Mouse (Mus musculus): Measurements from ENCODE around the gene Chst1. TPM values are rescaled to one million over a fixed set of nuclear protein-coding genes. Genes with fewer than 3 reads are reported as not detected.

Gene Chst1
- polyA plus RNA-seq, 1 experiment from 2014 or later, result 8.9 TPM

DNA sequence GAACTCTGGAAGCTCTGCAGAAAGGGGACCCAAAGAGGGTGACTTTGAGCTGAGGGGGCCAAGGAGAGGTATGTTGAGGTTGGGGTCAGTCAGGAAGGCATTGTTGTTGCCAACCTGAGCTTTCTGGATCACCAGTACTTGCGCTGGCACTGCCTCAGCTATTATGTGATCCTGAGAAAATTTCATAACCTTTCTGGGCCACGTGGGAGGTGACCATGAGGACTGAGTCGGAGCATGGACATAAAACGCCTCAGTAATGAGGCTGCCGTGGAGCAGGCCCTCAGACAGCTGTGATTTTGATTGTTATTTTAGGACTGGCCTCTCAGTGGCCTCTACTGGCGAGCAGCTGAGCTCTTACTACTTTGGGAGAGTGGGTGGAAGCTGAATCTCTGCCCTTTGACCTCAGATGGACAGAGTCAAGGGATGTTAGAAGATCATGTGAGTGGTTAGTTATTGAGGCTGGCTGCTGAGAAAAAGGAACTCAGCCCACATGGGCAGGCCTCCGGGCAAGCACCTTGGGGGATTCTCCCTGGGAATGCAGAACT lies 60.1 kb downstream of the Chst1 start:
- Histone ChIP-seq H3K4me1 (ENCODE audit: insufficient read depth, low read length) (peaks cover 6% of the 10 kb centered on the region; the same call in 1 of the 2 replicates), H3K27me3 (ENCODE audit: insufficient read depth, low read length) (no peaks in the 10 kb centered on the region), H3K36me3 (ENCODE audit: insufficient read depth, low read length) (no peaks in the 10 kb centered on the region), H3K9me3 (ENCODE audit: low read length) (no peaks in the 10 kb centered on the region), H3K9ac (replicated peaks; ENCODE audit: low read length) (no peak overlapping the region), H3K4me3 (ENCODE audit: low read length) (no peak overlapping the region), H3K27ac (ENCODE audit: low read length) (no peak overlapping the region), H3K4me2 (replicated peaks; ENCODE audit: low read depth, low read length) (no peak overlapping the region)
- ATAC-seq (ENCODE audit: low FRiP score, low TSS enrichment), result 0 out of 2 replicates have a peak, but pooled peaks have one; percentile 51
- 23% methylated on average over 7 of the region's 7 CpGs for WGBS

DNA sequence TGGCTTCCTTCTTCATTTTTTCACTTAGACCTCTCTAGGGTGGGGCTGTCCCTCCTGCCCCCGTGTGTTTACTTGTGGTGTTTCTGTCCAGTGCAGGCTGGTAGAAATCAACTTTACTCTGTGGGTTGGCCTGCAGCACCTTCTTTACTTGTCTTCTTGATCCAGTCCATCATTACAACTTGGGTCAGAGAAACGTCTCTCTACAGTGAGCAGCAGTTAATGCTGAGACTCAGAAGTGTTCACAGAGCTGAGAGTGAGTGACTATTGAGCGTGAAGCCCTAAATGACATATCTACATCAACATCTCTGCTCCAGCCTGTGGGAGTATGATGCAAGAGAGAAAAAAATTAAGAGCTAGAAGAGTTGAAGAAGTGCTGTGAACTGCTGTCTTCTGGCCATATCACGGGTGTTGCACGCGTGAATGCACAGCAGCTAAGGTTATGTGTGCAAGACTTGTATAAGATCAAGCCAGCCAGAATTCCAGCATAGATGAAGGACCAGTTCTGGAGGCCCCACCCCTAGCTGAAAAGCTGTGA lies 63.1 kb downstream of the Chst1 start:
- Histone ChIP-seq H3K36me3 (ENCODE audit: insufficient read depth, low read length) (no peaks in the 10 kb centered on the region), H3K9me3 (ENCODE audit: low read length) (no peaks in the 10 kb centered on the region), H3K27me3 (ENCODE audit: insufficient read depth, low read length) (no peaks in the 10 kb centered on the region), H3K4me1 (ENCODE audit: insufficient read depth, low read length) (peaks cover 6% of the 10 kb centered on the region), H3K9ac (replicated peaks; ENCODE audit: low read length) (no peak overlapping the region), H3K4me2 (replicated peaks; ENCODE audit: low read depth, low read length) (no peak overlapping the region), H3K27ac (ENCODE audit: low read length) (no peak overlapping the region), H3K4me3 (ENCODE audit: low read length) (no peak overlapping the region)
- 86% methylated on average over 6 of the region's 6 CpGs for WGBS
- ATAC-seq (ENCODE audit: low FRiP score, low TSS enrichment), result no peak

Small RNA genes within 50 kb of the gene (microRNA-seq; reads per million reads assigned to microRNA genes)
- gene Mir7221 (not detected), gene Mir7222 (not detected)

Other genes with a start within 250 kb of the Chst1 start
- gene Pex16, start 225.0 kb upstream of the Chst1 start, polyA plus RNA-seq (2015; fragmentation: Nextera tagmentation; extraction: Ambion mirVana), result 29.8 and 35.7 TPM in 2 replicates
- gene Large2, start 224.8 kb upstream of the Chst1 start, polyA plus RNA-seq (2015; fragmentation: Nextera tagmentation; extraction: Ambion mirVana), result 34.9 and 35.8 TPM in 2 replicates
- 3.1 and 4.4 TPM in 2 replicates for gene 1700029I15Rik, start 217.2 kb upstream of the Chst1 start, polyA plus RNA-seq (2015; fragmentation: Nextera tagmentation; extraction: Ambion mirVana)
- 28.9 and 30.4 TPM in 2 replicates for gene Mapk8ip1, start 198.4 kb upstream of the Chst1 start, polyA plus RNA-seq (2015; fragmentation: Nextera tagmentation; extraction: Ambion mirVana)
- gene Cry2, start 165.7 kb upstream of the Chst1 start, polyA plus RNA-seq (2015; fragmentation: Nextera tagmentation; extraction: Ambion mirVana), result 21.7 and 24.5 TPM in 2 replicates
- gene Slc35c1, start 139.2 kb upstream of the Chst1 start, polyA plus RNA-seq (2015; fragmentation: Nextera tagmentation; extraction: Ambion mirVana), result 20.7 and 21.6 TPM in 2 replicates